ENCODE assay signal across 8 mouse cellular contexts in genomic region chr1:136050312-136051012, GRCm38 (mm10). TPM values are rescaled to one million over a fixed set of nuclear protein-coding genes. Genes with fewer than 3 reads are reported as not detected.
DNase-seq lines count a peak whose midpoint lies in the region; ATAC-seq and TF ChIP-seq lines count a peak whose summit lies in the region.

TSS of gene Ascl5 (plus strand) at chr1:136050804.

- H3K4me2 ChIP-seq in liver, embryonic 16.5 days (ENCODE audit: low read depth, low read length), result 0 out of 2 replicates have a peak within 1 kb of the TSS, but pooled peaks have one; percentile 3
- H3K4me2 ChIP-seq in stomach, postnatal 0 days (replicated peaks; ENCODE audit: low read depth), result peak within 1 kb of the TSS; percentile 45

- H3K4me1 ChIP-seq in testis, adult 2 months (ENCODE audit: control insufficient read depth, insufficient read depth, low read length), result peaks cover 6% of the 10 kb centered on the region
- H3K4me1 ChIP-seq in liver, embryonic 16.5 days (ENCODE audit: control insufficient read depth, low read depth, low read length), result peaks cover 5% of the 10 kb centered on the region
- H3K4me1 ChIP-seq in stomach, postnatal 0 days (replicated peaks; ENCODE audit: control insufficient read depth, insufficient read depth), result no peaks in the 10 kb centered on the region

- H3K36me3 ChIP-seq in testis, adult 2 months (ENCODE audit: control insufficient read depth, insufficient read depth, low read length), result no peaks in the 10 kb centered on the region
- no peaks in the 10 kb centered on the region for H3K36me3 ChIP-seq in liver, embryonic 16.5 days (ENCODE audit: control insufficient read depth, insufficient read depth)
- H3K36me3 ChIP-seq in stomach, postnatal 0 days (ENCODE audit: control insufficient read depth, insufficient read depth, low read length), result no peaks in the 10 kb centered on the region

- H3K4me3 ChIP-seq in testis, adult 2 months (ENCODE audit: control insufficient read depth, low read depth, low read length), result peak within 1 kb of the TSS; percentile 11
- peak within 1 kb of the TSS; percentile 17; the same call in 1 of the 2 replicates for H3K4me3 ChIP-seq in liver, embryonic 16.5 days (ENCODE audit: low read depth, low read length)
- H3K4me3 ChIP-seq in stomach, postnatal 0 days (ENCODE audit: low read depth, low read length), result peak within 1 kb of the TSS; percentile 23

- no peaks in the 10 kb centered on the region for H3K9me3 ChIP-seq in liver, embryonic 16.5 days (replicated peaks; ENCODE audit: control insufficient read depth, low read length)
- no peaks in the 10 kb centered on the region for H3K9me3 ChIP-seq in stomach, postnatal 0 days (ENCODE audit: control insufficient read depth, low read length)

- no peak for TF ChIP-seq CTCF in testis, adult 2 months (IDR thresholded peaks at IDR 0.05; ENCODE audit: control insufficient read depth, insufficient read depth, insufficient replicate concordance, low read depth, low read length)
- no peak for TF ChIP-seq CTCF in stomach, postnatal 0 days (IDR thresholded peaks at IDR 0.05; ENCODE audit: low read depth)

- DNase-seq in adrenal gland, postnatal 10 days, result peak; percentile 5
- no peak for DNase-seq in adrenal gland, postnatal 4 days (ENCODE audit: low spot score in 2 of 2)
- DNase-seq in testis, postnatal 10 days (ENCODE audit: low spot score), result no peak
- peak; percentile 17 for DNase-seq in stomach, postnatal 0 days (ENCODE audit: low spot score)
- DNase-seq in natural killer cell, adult 2 months (ENCODE audit: low spot score in 2 of 2), result no peak
- no peak for DNase-seq in layer of hippocampus, postnatal 25 days (ENCODE audit: extremely low spot score in 1 of 2, low spot score in 1 of 2)

- TF ChIP-seq EP300 in stomach, postnatal 0 days (optimal IDR thresholded peaks at IDR 0.05), result no peak

- H3K27ac ChIP-seq in testis, adult 2 months (ENCODE audit: control insufficient read depth, insufficient read depth, low read depth, low read length), result no peak within 1 kb of the TSS
- no peak within 1 kb of the TSS for H3K27ac ChIP-seq in liver, embryonic 16.5 days (ENCODE audit: low read length)
- H3K27ac ChIP-seq in stomach, postnatal 0 days (replicated peaks), result no peak within 1 kb of the TSS

- no peak within 1 kb of the TSS for H3K9ac ChIP-seq in liver, embryonic 16.5 days (ENCODE audit: low read depth, low read length)
- H3K9ac ChIP-seq in stomach, postnatal 0 days (ENCODE audit: low read length), result no peak within 1 kb of the TSS

- TF ChIP-seq POLR2A in testis, adult 2 months (IDR thresholded peaks at IDR 0.05; ENCODE audit: control insufficient read depth, low read depth, low read length), result no peak

- no peak for ATAC-seq in liver, embryonic 16.5 days (ENCODE audit: low read depth)
- ATAC-seq in stomach, postnatal 0 days (ENCODE audit: low FRiP score, low TSS enrichment), result 0 out of 2 replicates have a peak, but pooled peaks have one; percentile 3

- peaks cover 3% of the 10 kb centered on the region; the same call in 1 of the 2 replicates for H3K27me3 ChIP-seq in testis, adult 2 months (ENCODE audit: control insufficient read depth, insufficient read depth, low read length)
- peaks cover 49% of the 10 kb centered on the region for H3K27me3 ChIP-seq in liver, embryonic 16.5 days (ENCODE audit: control insufficient read depth, insufficient read depth, low read depth, low read length)
- no peaks in the 10 kb centered on the region for H3K27me3 ChIP-seq in stomach, postnatal 0 days (ENCODE audit: control insufficient read depth, insufficient read depth, low read length)

- WGBS in liver, embryonic 16.5 days (ENCODE audit: insufficient replicate concordance), result 16% methylated on average over 29 of the region's 29 CpGs
- WGBS in stomach, postnatal 0 days, result 33% methylated on average over 29 of the region's 29 CpGs

RNA-seq across cellular contexts. Expression of gene Ascl5, which starts in this region (rescaled TPM):
- total RNA-seq in adrenal gland, postnatal 10 days (2021), result not detected
- total RNA-seq in adrenal gland, postnatal 4 days (2021), result not detected
- not detected in 2 replicates for polyA plus RNA-seq in testis, adult 2 months (2012; rRNA removed)
- polyA plus RNA-seq in liver, embryonic 16.5 days (2015; fragmentation: Nextera tagmentation; extraction: Ambion mirVana), result not detected in 2 replicates
- polyA plus RNA-seq in stomach, postnatal 0 days (2015; fragmentation: Nextera tagmentation; extraction: Ambion mirVana), result 0.18 TPM in 1 of 2 replicates, not detected in the other
- not detected for total RNA-seq in layer of hippocampus, postnatal 25 days (2021)

Comparison
In these comparisons a context has a peak if more than half of its experiments do, and no peak if none do; other contexts are left out.
1. Peak in DNase-seq in adrenal gland, postnatal 10 days; RNA of the gene not detected or under 1 TPM.
2. Peak in DNase-seq, ATAC-seq, H3K4me3 ChIP-seq and H3K4me2 ChIP-seq in stomach, postnatal 0 days; RNA of the gene not detected or under 1 TPM.